Mouse (Mus musculus) urinary bladder, postnatal 10 days (tissue): Measurements from ENCODE around the gene Slc11a1.

Experiments used
- DNase-seq: peaks from one replicate; pipeline ENCODE4 v3.0.0; 2022; ENCODE audit warnings: low spot score

Slc11a1 gene

GRCm38 (mm10) chr1:74411753-74412325 is 36.8 kb downstream of the Slc11a1 start:
- no peak for DNase-seq

GRCm38 (mm10) chr1:74412711-74413110 is 37.7 kb downstream of the Slc11a1 start:
- DNase-seq, result no peak

GRCm38 (mm10) chr1:74415143-74415542 is 40.1 kb downstream of the Slc11a1 start:
- no peak for DNase-seq

- DNase-seq, result no peak
Observed at GRCm38 (mm10) chr1:74418747-74419439, 43.9 kb downstream of the Slc11a1 start.

GRCm38 (mm10) chr1:74419440-74419794 is 44.4 kb downstream of the Slc11a1 start:
- DNase-seq, result no peak

GRCm38 (mm10) chr1:74423147-74423546 is 48.2 kb downstream of the Slc11a1 start:
- DNase-seq, result no peak

- DNase-seq, result no peak
Observed at GRCm38 (mm10) chr1:74425845-74426244, 50.9 kb downstream of the Slc11a1 start.

GRCm38 (mm10) chr1:74433220-74433619 is 58.2 kb downstream of the Slc11a1 start:
- no peak for DNase-seq

- DNase-seq, result no peak
Observed at GRCm38 (mm10) chr1:74434596-74434995, 59.6 kb downstream of the Slc11a1 start.

GRCm38 (mm10) chr1:74435563-74435962 is 60.6 kb downstream of the Slc11a1 start:
- DNase-seq, result no peak
